Mouse (Mus musculus) induced T-regulatory cell, adult 2 months (primary cell): ENCODE data around the gene Rbm19.

Experiments
- DNase-seq: peaks from one replicate; pipeline ENCODE4 v3.0.0-alpha.2; 2012; ENCODE audit warnings: low read depth

The Rbm19 gene

DNA sequence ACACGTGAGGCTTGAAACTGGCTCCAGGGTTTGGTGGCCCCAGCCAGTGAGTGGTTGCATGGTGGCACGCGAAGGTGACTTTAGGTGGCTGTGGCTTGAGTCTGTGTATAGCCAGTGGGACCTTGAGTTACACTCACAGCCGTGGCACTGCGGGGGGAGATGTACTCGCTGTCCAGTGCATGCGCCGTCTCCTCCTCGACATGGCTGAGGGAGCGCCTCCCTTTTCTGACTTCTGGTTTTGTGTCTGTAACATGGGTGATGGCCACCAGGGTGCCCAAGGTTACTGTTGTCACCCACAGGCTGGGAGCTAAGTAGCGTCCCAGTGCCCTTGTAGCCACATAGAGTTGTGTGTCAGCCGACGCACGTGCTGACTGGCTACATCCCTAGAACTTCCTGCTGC lies 19.1 kb downstream of the Rbm19 start:
- DNase-seq: no peak

- no peak for DNase-seq
These were observed 19.6 kb downstream of the Rbm19 start for GRCm38 (mm10) chr5:120135823-120136222.

- no peak for DNase-seq
These were observed 20.0 kb downstream of the Rbm19 start for GRCm38 (mm10) chr5:120136236-120136675.

DNA sequence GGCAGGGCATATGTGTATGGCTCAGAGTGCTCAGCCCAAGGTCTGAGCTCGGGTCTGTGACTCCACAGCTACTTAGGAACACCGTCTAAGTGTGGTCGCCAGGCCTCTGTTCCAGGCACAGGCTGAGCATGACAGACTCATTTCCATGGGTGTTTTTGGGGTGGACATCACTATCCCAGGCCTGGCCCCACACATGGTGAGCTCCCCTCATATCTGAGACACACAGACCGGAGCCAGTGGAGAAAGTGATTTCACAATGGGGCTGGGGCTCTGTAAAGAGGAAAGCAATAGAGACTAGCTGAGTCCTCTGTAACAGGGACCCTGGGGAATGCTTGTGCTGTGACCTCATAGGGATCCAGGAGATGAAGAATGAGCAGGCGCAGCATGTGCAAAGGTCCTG lies 20.8 kb downstream of the Rbm19 start:
- no peak for DNase-seq

DNA sequence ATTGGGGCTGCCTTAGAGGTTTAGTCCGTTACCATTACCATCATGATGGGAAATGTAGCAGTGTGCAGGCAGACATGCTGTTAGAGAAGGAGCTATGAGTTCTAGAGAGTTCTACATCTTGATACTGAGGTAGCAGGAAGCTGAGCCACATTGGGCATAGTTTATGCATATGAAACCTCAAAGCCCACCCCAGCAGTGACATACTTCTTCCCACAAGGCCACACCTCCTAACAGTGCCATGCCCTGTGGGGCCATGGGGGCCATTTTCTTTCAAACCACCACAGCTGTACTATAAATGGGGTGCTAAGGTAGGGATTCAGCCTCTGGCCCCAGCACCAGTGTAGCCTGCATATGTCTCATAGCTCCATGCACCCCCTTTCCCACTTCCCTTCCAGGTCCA lies 21.6 kb downstream of the Rbm19 start:
- DNase-seq: no peak

GRCm38 (mm10) chr5:120138406-120138805 lies 22.1 kb downstream of the Rbm19 start:
- DNase-seq: no peak

DNA sequence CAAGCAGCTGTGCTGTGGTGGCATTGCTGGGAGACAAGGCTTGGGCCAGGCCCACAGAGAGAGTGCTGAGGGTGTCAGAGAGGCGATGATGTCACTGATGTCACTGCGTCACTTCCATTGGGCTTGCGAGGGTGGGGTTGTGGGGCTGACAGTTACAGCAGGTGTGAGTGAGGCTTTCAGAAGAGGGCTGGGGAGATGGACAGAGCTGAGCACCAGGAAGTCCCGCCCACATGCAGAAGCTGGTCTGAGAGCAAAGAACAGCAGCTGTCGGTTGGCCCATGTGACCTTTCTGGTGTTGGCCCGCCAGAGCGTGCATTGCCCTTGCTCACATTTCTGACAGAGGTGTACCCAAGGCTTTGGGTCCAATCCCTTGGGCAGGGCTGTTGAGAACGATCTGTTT lies 23.0 kb downstream of the Rbm19 start:
- DNase-seq: no peak

- DNase-seq: peak; percentile 40
These were observed 27.7 kb downstream of the Rbm19 start for GRCm38 (mm10) chr5:120143941-120144340.

DNA sequence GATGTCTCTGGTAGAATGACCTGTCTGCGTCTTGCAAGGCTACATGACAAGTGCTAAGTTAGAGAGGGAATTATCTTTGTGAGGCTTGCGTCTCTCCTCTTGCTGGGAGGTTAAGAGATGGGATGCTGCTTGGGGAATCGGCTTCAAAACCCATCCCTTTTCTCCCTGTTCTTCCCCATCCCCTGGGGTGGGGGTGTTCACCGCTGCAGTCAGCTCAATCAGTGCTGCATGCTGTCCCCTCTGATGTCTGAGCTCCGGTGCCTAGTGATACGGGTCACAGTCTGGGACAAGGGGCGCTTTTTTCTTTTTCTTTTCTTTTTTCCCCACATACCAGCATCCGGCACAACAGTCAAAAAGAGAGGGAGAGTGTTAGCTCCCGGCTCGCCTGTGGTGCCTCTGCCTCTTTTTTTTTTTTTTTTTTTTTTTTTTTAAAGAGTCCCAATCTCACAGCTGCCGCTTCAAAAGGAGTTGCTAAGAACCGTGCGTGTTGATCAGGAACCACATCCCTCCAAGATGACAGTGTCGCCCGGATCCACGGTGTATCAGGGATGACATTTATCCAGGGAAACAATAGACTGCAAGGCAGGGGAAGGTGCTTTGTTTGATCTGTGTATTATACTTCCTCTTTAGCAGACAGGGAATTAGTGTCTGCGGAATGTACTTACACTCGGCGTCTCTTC lies 29.2 kb downstream of the Rbm19 start:
- no peak for DNase-seq

- no peak for DNase-seq
These were observed 29.8 kb downstream of the Rbm19 start for GRCm38 (mm10) chr5:120146051-120146385.

GRCm38 (mm10) chr5:120146909-120147308 lies 30.6 kb downstream of the Rbm19 start:
- no peak for DNase-seq

- DNase-seq: no peak
These were observed 32.0 kb downstream of the Rbm19 start for GRCm38 (mm10) chr5:120148246-120148645.

GRCm38 (mm10) chr5:120151145-120151544 lies 34.9 kb downstream of the Rbm19 start:
- DNase-seq: no peak

- no peak for DNase-seq
These were observed 36.9 kb downstream of the Rbm19 start for GRCm38 (mm10) chr5:120153140-120153539.

- DNase-seq: no peak
These were observed 39.4 kb downstream of the Rbm19 start for GRCm38 (mm10) chr5:120155672-120156071.

GRCm38 (mm10) chr5:120156166-120156909 lies 40.1 kb downstream of the Rbm19 start:
- no peak for DNase-seq

DNA sequence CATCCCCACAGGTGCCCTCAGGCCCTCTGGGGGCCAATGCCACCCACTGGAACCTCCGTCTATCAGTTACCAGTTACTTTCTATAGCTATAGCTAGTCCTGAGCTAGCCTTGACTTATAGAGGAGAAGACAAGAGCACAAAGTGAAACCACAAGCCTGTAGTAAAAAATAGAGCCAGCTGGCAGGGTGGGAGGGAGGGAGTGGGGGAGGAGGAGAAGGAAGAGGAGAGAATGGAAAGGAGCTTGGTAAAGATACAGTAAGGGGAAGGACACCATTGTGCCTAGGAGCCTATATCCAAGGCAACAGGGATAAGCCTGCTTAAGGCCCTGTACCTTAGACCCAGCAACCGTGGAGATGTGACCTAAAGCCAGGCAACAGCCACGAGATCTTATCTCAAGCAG lies 40.9 kb downstream of the Rbm19 start:
- no peak for DNase-seq

GRCm38 (mm10) chr5:120158476-120158875 lies 42.2 kb downstream of the Rbm19 start:
- DNase-seq: no peak

DNA sequence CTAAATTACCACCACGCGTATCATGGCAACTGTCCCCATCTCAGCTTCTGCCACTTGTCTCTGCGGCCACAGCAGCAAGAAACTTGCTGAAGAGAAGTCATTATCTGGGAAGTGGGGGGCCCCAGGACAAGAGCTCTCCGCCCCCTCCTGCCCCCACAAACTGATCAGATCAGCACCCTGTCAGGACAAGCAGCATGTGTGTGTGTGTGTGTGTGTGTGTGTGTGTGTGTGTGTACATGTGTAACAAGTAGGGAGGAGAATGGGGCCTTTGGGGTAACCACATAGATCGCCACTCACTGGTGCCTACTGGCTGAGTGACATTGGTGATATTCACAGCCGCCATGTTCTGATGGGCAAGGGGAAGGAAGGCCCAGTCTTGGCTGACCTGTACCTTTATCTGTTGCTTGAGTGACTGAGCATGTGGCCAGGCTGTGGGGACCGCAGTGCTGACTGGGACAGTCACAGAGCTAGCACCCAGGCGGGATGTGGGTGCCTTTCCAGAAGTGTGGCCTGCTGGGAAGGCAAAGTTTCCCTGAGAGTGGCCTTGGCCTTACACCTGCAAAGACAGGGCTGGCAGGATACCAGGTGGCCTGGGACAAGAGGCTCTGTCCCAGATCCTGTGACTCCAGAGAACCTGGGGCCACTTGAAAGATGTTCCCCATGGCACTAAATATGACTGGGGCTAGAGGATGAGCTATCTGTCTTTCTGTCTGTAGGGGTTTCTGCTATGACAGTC lies 44.8 kb downstream of the Rbm19 start:
- no peak for DNase-seq

- no peak for DNase-seq
These were observed 46.4 kb downstream of the Rbm19 start for GRCm38 (mm10) chr5:120162689-120163088.

DNA sequence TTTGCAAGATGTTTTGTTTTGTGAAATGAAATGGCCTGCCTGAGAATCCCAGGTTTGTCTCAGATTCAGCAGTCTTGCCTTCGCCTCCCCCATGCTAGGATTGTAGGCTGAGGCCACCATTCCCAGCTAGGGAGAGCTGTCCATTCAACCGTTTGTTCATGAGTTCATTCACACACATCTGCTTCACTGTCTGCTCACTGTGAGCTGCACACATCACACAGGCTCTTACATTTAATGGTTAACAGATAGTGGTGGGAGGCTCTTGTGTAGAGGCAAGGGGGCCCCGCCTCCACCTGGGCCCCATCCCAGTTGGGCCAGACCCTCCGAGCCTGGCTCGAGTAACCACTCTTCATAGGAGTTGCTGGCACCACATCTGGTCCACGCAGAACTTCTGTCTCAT lies 47.2 kb downstream of the Rbm19 start:
- no peak for DNase-seq

DNA sequence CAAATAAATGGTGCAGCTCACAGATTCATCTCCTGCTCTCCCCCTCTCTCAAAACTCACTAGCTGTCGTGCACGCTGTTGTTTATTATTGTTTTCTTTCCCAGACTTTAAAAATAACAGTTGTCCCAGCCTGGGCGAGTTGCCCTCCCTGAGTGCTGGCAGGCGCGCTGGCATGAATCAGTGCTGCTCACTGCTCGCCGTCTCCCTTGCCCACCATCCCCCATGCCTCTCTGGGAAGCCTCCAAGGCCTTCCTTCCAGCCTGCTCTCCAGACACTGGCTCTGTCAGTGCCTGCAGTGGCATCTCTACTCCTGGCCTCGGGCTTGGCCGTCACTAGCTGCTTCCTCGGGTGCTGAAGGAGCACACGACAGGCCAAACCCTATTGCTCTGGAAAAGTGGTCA lies 48.2 kb downstream of the Rbm19 start:
- no peak for DNase-seq
